18 mouse cellular contexts compared by ENCODE assay signal in the genomic region with DNA sequence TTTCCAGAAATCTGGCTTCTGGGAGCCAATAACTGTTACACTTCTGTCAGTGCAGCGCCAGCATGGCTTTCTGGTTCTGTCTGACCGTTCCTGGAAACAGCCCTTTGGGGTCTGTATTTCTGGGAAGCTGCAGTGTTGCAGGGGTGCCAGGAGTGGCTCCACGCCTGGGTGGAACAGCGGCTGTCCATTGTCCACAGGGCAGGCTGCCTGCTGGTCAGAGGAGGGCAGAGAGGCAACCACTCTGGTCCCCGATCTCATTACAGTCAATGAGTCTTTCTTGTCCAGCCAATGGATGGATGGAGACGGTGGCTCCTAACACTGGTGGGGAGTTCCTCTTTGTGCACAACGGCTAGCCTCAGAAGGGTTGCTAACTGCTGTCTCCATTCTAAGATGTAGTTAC.
DNase-seq lines count a peak whose midpoint lies in the region; ATAC-seq lines count a peak whose summit lies in the region.
"Had no signal": no experiment of that assay in that cellular context is flagged by ENCODE, and none has a peak within 500 bp of the region (broad histone marks: within the 10 kb centered on the region; RNA-seq: fewer than 3 reads in every experiment).

No protein-coding gene starts in this region.

- no peak overlapping the region for H3K9ac ChIP-seq in midbrain, embryonic 15.5 days
- no peak overlapping the region for H3K9ac ChIP-seq in midbrain, embryonic 13.5 days (replicated peaks)
- H3K9ac ChIP-seq: embryonic facial prominence, embryonic 12.5 days; forebrain, embryonic 12.5 days; heart, embryonic 12.5 days; hindbrain, embryonic 12.5 days had no signal

- no peaks in the 10 kb centered on the region for H3K27me3 ChIP-seq in midbrain, embryonic 15.5 days (replicated peaks)
- H3K27me3 ChIP-seq in midbrain, embryonic 13.5 days = no peaks in the 10 kb centered on the region
- H3K27me3 ChIP-seq: embryonic facial prominence, embryonic 12.5 days; forebrain, embryonic 12.5 days; heart, embryonic 12.5 days; hindbrain, embryonic 12.5 days had no signal

- WGBS in midbrain, embryonic 15.5 days = 68% methylated on average over 7 of the region's 7 CpGs
- WGBS in midbrain, embryonic 13.5 days = 72% methylated on average over 7 of the region's 7 CpGs

- H3K4me2 ChIP-seq in midbrain, embryonic 15.5 days = no peak overlapping the region
- H3K4me2 ChIP-seq in midbrain, embryonic 13.5 days (replicated peaks) = no peak overlapping the region
- H3K4me2 ChIP-seq: embryonic facial prominence, embryonic 12.5 days; forebrain, embryonic 12.5 days; heart, embryonic 12.5 days; hindbrain, embryonic 12.5 days had no signal

- H3K9me3 ChIP-seq in midbrain, embryonic 15.5 days = no peaks in the 10 kb centered on the region
- H3K9me3 ChIP-seq in midbrain, embryonic 13.5 days = no peaks in the 10 kb centered on the region
- H3K9me3 ChIP-seq: embryonic facial prominence, embryonic 12.5 days; forebrain, embryonic 12.5 days; heart, embryonic 12.5 days; hindbrain, embryonic 12.5 days had no signal

- peak; percentile 82 for DNase-seq in heart, adult 11 months
- DNase-seq in heart, postnatal 14 days = no peak
- DNase-seq in layer of hippocampus, postnatal 10 days (ENCODE audit: low spot score in 2 of 2) = peak; percentile 31 to 34
- no peak for DNase-seq in layer of hippocampus, postnatal 25 days (ENCODE audit: extremely low spot score in 1 of 2, low spot score in 1 of 2)
- DNase-seq in c-Kit-positive CD71-positive TER-119-positive erythroid progenitor cells, embryonic 14.5 days (ENCODE audit: low spot score) = no peak
- DNase-seq: adrenal gland, postnatal 10 days; cerebellum, adult 11-12 months; cerebellum, adult 9-10 months; cerebellum, postnatal 25 days; gastrocnemius, postnatal 14 days; heart, postnatal 36 days had no signal

- no peaks in the 10 kb centered on the region for H3K36me3 ChIP-seq in midbrain, embryonic 15.5 days (replicated peaks)
- no peaks in the 10 kb centered on the region for H3K36me3 ChIP-seq in midbrain, embryonic 13.5 days
- H3K36me3 ChIP-seq: embryonic facial prominence, embryonic 12.5 days; forebrain, embryonic 12.5 days; hindbrain, embryonic 12.5 days had no signal

- H3K4me1 ChIP-seq in midbrain, embryonic 15.5 days = 0 out of 2 replicates have a peak, but pooled peaks cover 5% of the 10 kb centered on the region
- peaks cover 9% of the 10 kb centered on the region; the same call in 1 of the 2 replicates for H3K4me1 ChIP-seq in midbrain, embryonic 13.5 days (replicated peaks)
- H3K4me1 ChIP-seq: embryonic facial prominence, embryonic 12.5 days; heart, embryonic 12.5 days; hindbrain, embryonic 12.5 days had no signal

- intact Hi-C loops in heart, postnatal 14 days (cut with DNase I) = no loop called here

- ATAC-seq in midbrain, embryonic 15.5 days (replicated peaks) = 0 out of 2 replicates have a peak, but pooled peaks have one; percentile 22
- no peak for ATAC-seq in midbrain, embryonic 13.5 days
- ATAC-seq: forebrain, embryonic 16.5 days had no signal

- no peak overlapping the region for H3K4me3 ChIP-seq in midbrain, embryonic 15.5 days
- no peak overlapping the region for H3K4me3 ChIP-seq in midbrain, embryonic 13.5 days (replicated peaks)
- H3K4me3 ChIP-seq: embryonic facial prominence, embryonic 12.5 days; forebrain, embryonic 12.5 days; heart, embryonic 12.5 days; hindbrain, embryonic 12.5 days had no signal

- H3K27ac ChIP-seq in midbrain, embryonic 15.5 days = peak overlapping the region; percentile 30; the same call in 1 of the 2 replicates
- H3K27ac ChIP-seq in midbrain, embryonic 13.5 days = no peak overlapping the region
- H3K27ac ChIP-seq: embryonic facial prominence, embryonic 12.5 days; forebrain, embryonic 12.5 days; hindbrain, embryonic 12.5 days had no signal

Comparison
In these comparisons a context has a peak if more than half of its experiments do, and no peak if none do; other contexts are left out.
1. DNase-seq: peak in heart, adult 11 months (single experiment) and layer of hippocampus, postnatal 10 days (2 of 2); none in heart, postnatal 14 days (0 of 2), layer of hippocampus, postnatal 25 days (0 of 2) and c-Kit-positive CD71-positive TER-119-positive erythroid progenitor cells, embryonic 14.5 days (single experiment).